Mouse (Mus musculus) testis, adult 10 weeks (tissue): ENCODE measurements around the gene Jpt2. TPM values are rescaled to one million over a fixed set of nuclear protein-coding genes. Genes with fewer than 3 reads are reported as not detected.

Experiments
- polyA plus RNA-seq: library from polyadenylated mRNA; stranded (reverse); fragments of 350-450 nt; fragmentation: Illumina TruSeq; extraction: RNeasy Lipid Tissue Mini Kit (QIAGEN cat#74804); gene quantifications from one replicate; pipeline ENCODE4 v1.2.3, GENCODE M21; 2014; ENCODE audit warnings: low read depth, low replicate concordance

Jpt2 gene
- polyA plus RNA-seq = 13.2 TPM

GRCm38 (mm10) chr17:24960135-24960851 lies at the start of gene Jpt2:
Gene Jpt2 (minus strand): TSS chr17:24960689.

GRCm38 (mm10) chr17:24936259-24937237 lies 23.9 kb downstream of the Jpt2 start, which contains the start of gene Mapk8ip3:
Gene Mapk8ip3 (minus strand): TSS chr17:24936977.

DNA sequence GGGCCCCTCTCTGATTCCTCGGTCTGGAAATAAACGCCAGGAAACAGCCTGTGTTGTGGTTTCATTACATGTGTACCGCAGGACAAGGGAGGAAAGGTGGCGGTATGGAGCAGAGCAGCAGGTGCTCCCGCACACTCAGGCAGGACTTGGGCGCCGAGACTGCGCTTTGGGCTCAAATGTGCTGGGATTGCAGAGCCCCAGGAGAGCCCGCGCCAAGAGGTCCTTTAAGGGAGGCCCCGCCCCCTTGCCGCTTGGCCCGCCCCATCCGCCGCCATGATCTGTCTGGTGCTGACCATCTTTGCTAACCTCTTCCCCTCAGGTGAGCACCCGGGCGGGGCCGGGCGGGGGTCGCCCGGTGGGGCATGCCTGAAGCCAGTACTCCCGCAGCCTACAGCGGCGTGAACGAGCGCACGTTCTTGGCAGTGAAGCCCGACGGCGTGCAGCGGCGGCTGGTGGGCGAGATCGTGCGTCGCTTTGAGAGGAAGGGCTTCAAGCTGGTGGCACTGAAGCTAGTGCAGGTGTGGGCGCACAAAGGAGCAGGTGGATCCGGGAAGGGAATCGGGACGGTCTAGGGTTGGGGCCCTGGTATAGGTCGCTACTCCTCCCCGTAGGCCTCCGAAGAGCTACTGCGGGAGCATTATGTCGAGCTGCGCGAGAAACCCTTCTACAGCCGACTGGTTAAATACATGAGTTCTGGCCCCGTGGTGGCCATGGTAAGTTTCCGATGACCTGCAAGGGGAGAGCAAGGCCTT lies 64.1 kb downstream of the Jpt2 start, which contains the start of gene Nme3:
TSS of gene Nme3 (plus strand) at position 260 of the 752 bp plus-strand sequence.

GRCm38 (mm10) chr17:24894995-24895547 lies 65.4 kb downstream of the Jpt2 start, which contains the start of the genes Eme2 and Mrps34:
Gene Eme2 (minus strand): TSS chr17:24895087.
Gene Mrps34 (plus strand): TSS chr17:24895116.

Other genes with a start within 250 kb of the Jpt2 start
- gene Rnf151, start 242.6 kb downstream of the Jpt2 start, polyA plus RNA-seq = 46.8 TPM
- 129 TPM for gene Rps2, start 242.6 kb downstream of the Jpt2 start, polyA plus RNA-seq
- 69.2 TPM for gene Ndufb10, start 236.2 kb downstream of the Jpt2 start, polyA plus RNA-seq
- not detected for gene Rpl3l, start 232.9 kb downstream of the Jpt2 start, polyA plus RNA-seq
- 1.1 TPM for gene Msrb1, start 224.0 kb downstream of the Jpt2 start, polyA plus RNA-seq
- gene Hs3st6, start 207.7 kb downstream of the Jpt2 start, polyA plus RNA-seq = not detected
- gene Meiob, start 156.4 kb downstream of the Jpt2 start, polyA plus RNA-seq = 67.9 TPM
- 93.5 TPM for gene Hagh, start 120.5 kb downstream of the Jpt2 start, polyA plus RNA-seq
- 25.4 TPM for gene Fahd1, start 110.3 kb downstream of the Jpt2 start, polyA plus RNA-seq
- gene Igfals, start 94.7 kb downstream of the Jpt2 start, polyA plus RNA-seq = not detected
- 19.6 TPM for gene Nubp2, start 74.3 kb downstream of the Jpt2 start, polyA plus RNA-seq
- gene Spsb3, start 74.0 kb downstream of the Jpt2 start, polyA plus RNA-seq = 1.6 TPM
- gene Eme2, start 65.6 kb downstream of the Jpt2 start, polyA plus RNA-seq = 1.9 TPM
- 0.64 TPM for gene Mrps34, start 65.6 kb downstream of the Jpt2 start, polyA plus RNA-seq
- gene Nme3, start 64.2 kb downstream of the Jpt2 start, polyA plus RNA-seq = 0.69 TPM
- gene Mapk8ip3, start 23.7 kb downstream of the Jpt2 start, polyA plus RNA-seq = 4.3 TPM
- gene Cramp1l, start 55.1 kb upstream of the Jpt2 start, polyA plus RNA-seq = 13.1 TPM
- 141 TPM for gene Ift140, start 55.4 kb upstream of the Jpt2 start, polyA plus RNA-seq
- gene Tmem204, start 122.9 kb upstream of the Jpt2 start, polyA plus RNA-seq = 1.2 TPM
- gene Telo2, start 155.3 kb upstream of the Jpt2 start, polyA plus RNA-seq = 0.48 TPM
- not detected for gene Ptx4, start 160.1 kb upstream of the Jpt2 start, polyA plus RNA-seq
- gene Clcn7, start 172.7 kb upstream of the Jpt2 start, polyA plus RNA-seq = 3.2 TPM
- 2.2 TPM for gene Ccdc154, start 201.8 kb upstream of the Jpt2 start, polyA plus RNA-seq
- not detected for gene Gm38655, start 214.8 kb upstream of the Jpt2 start, polyA plus RNA-seq
- 5.9 TPM for gene BC003965, start 223.9 kb upstream of the Jpt2 start, polyA plus RNA-seq
- gene Unkl, start 227.7 kb upstream of the Jpt2 start, polyA plus RNA-seq = 3.5 TPM